Mouse (Mus musculus): Measurements from ENCODE around the gene Nectin2. TPM values are rescaled to one million over a fixed set of nuclear protein-coding genes. Genes with fewer than 3 reads are reported as not detected.

Gene Nectin2
- total and polyA plus RNA-seq, 3 experiments, result 76.9 to 138 (median 98.1) TPM

Other genes starting within 250 kb of the Nectin2 start
- gene Bloc1s3, start 242.1 kb downstream of the Nectin2 start, total RNA-seq (2021), result 10 to 100 TPM in 1 of 2 experiments, 1 to 10 TPM in 1; 9.8 to 13.2 TPM
- 31.9 and 37.2 TPM in 2 replicates for gene Bloc1s3, start 242.1 kb downstream of the Nectin2 start, polyA plus RNA-seq (2012; rRNA removed)
- 10 to 100 TPM; 70.2 to 81.4 TPM for gene Trappc6a, start 242.1 kb downstream of the Nectin2 start, total RNA-seq (2021)
- 253 and 254 TPM in 2 replicates for gene Trappc6a, start 242.1 kb downstream of the Nectin2 start, polyA plus RNA-seq (2012; rRNA removed)
- under 1 TPM in 1 of 2 experiments, not detected in 1; 0.14 TPM for gene Nkpd1, start 232.6 kb downstream of the Nectin2 start, total RNA-seq (2021)
- gene Nkpd1, start 232.6 kb downstream of the Nectin2 start, polyA plus RNA-seq (2012; rRNA removed), result 0.38 and 0.64 TPM in 2 replicates
- 10 to 100 TPM; 68.3 to 70.8 TPM for gene Ppp1r37, start 187.4 kb downstream of the Nectin2 start, total RNA-seq (2021)
- gene Ppp1r37, start 187.4 kb downstream of the Nectin2 start, polyA plus RNA-seq (2012; rRNA removed), result 159 and 163 TPM in 2 replicates
- gene Zfp296, start 173.2 kb downstream of the Nectin2 start, total RNA-seq (2021), result under 1 TPM; 0.69 to 0.98 TPM
- 3.1 and 3.4 TPM in 2 replicates for gene Zfp296, start 173.2 kb downstream of the Nectin2 start, polyA plus RNA-seq (2012; rRNA removed)
- 10 to 100 TPM; 83.8 to 84.2 TPM for gene Gemin7, start 172.9 kb downstream of the Nectin2 start, total RNA-seq (2021)
- 177 and 183 TPM in 2 replicates for gene Gemin7, start 172.9 kb downstream of the Nectin2 start, polyA plus RNA-seq (2012; rRNA removed)
- gene Clasrp, start 146.0 kb downstream of the Nectin2 start, total RNA-seq (2021), result 10 to 100 TPM; 34.4 to 37.3 TPM
- 280 and 380 TPM in 2 replicates for gene Clasrp, start 146.0 kb downstream of the Nectin2 start, polyA plus RNA-seq (2012; rRNA removed)
- gene Relb, start 121.0 kb downstream of the Nectin2 start, total RNA-seq (2021), result 10 to 100 TPM; 26.5 to 33.9 TPM
- 79.2 and 85.8 TPM in 2 replicates for gene Relb, start 121.0 kb downstream of the Nectin2 start, polyA plus RNA-seq (2012; rRNA removed)
- 100 to 1,000 TPM; 151 to 152 TPM for gene Clptm1, start 85.5 kb downstream of the Nectin2 start, total RNA-seq (2021)
- 157 and 178 TPM in 2 replicates for gene Clptm1, start 85.5 kb downstream of the Nectin2 start, polyA plus RNA-seq (2012; rRNA removed)
- 1 to 10 TPM in 1 of 2 experiments, not detected in 1; 3.1 TPM for gene Apoc2, start 72.5 kb downstream of the Nectin2 start, total RNA-seq (2021)
- 0.28 TPM in 1 of 2 replicates, not detected in the other for gene Apoc2, start 72.5 kb downstream of the Nectin2 start, polyA plus RNA-seq (2012; rRNA removed)
- gene Gm44805, start 69.1 kb downstream of the Nectin2 start, total RNA-seq (2021), result 1 to 10 TPM; 1.5 to 1.9 TPM
- 2.3 and 4.1 TPM in 2 replicates for gene Gm44805, start 69.1 kb downstream of the Nectin2 start, polyA plus RNA-seq (2012; rRNA removed)
- gene Apoc4, start 69.0 kb downstream of the Nectin2 start, total RNA-seq (2021), result 100 to 1,000 TPM in 1 of 2 experiments, 10 to 100 TPM in 1; 40.7 to 204 TPM
- gene Apoc4, start 69.0 kb downstream of the Nectin2 start, polyA plus RNA-seq (2012; rRNA removed), result 95.0 and 181 TPM in 2 replicates
- gene Apoc1, start 57.8 kb downstream of the Nectin2 start, total RNA-seq (2021), result 1,000 to 10,000 TPM in 1 of 2 experiments, 100 to 1,000 TPM in 1; 204 to 1,066 TPM
- 76.5 and 212 TPM in 2 replicates for gene Apoc1, start 57.8 kb downstream of the Nectin2 start, polyA plus RNA-seq (2012; rRNA removed)
- gene Apoe, start 51.3 kb downstream of the Nectin2 start, total RNA-seq (2021), result 1,000 to 10,000 TPM; 1,105 to 1,118 TPM
- 1,670 and 1,938 TPM in 2 replicates for gene Apoe, start 51.3 kb downstream of the Nectin2 start, polyA plus RNA-seq (2012; rRNA removed)
- 100 to 1,000 TPM; 115 to 143 TPM for gene Tomm40, start 35.0 kb downstream of the Nectin2 start, total RNA-seq (2021)
- 164 and 165 TPM in 2 replicates for gene Tomm40, start 35.0 kb downstream of the Nectin2 start, polyA plus RNA-seq (2012; rRNA removed)
- 10 to 100 TPM; 35.9 to 61.1 TPM for gene Bcam, start 20.5 kb upstream of the Nectin2 start, total RNA-seq (2021)
- 103 and 108 TPM in 2 replicates for gene Bcam, start 20.5 kb upstream of the Nectin2 start, polyA plus RNA-seq (2012; rRNA removed)
- gene Cblc, start 46.3 kb upstream of the Nectin2 start, total RNA-seq (2021), result not detected
- gene Cblc, start 46.3 kb upstream of the Nectin2 start, polyA plus RNA-seq (2012; rRNA removed), result 0.60 TPM in 1 of 2 replicates, not detected in the other
- gene Bcl3, start 72.3 kb upstream of the Nectin2 start, total RNA-seq (2021), result 10 to 100 TPM; 26.7 to 34.1 TPM
- gene Bcl3, start 72.3 kb upstream of the Nectin2 start, polyA plus RNA-seq (2012; rRNA removed), result 155 and 161 TPM in 2 replicates
- under 1 TPM in 1 of 2 experiments, not detected in 1; 0.86 TPM for gene Gm19345, start 101.5 kb upstream of the Nectin2 start, total RNA-seq (2021)
- 0.71 and 1.3 TPM in 2 replicates for gene Gm19345, start 101.5 kb upstream of the Nectin2 start, polyA plus RNA-seq (2012; rRNA removed)
- not detected for gene Ceacam16, start 110.8 kb upstream of the Nectin2 start, total RNA-seq (2021)
- 0.52 and 0.55 TPM in 2 replicates for gene Ceacam16, start 110.8 kb upstream of the Nectin2 start, polyA plus RNA-seq (2012; rRNA removed)
- not detected for gene Ceacam19, start 137.5 kb upstream of the Nectin2 start, total RNA-seq (2021)
- not detected in 2 replicates for gene Ceacam19, start 137.5 kb upstream of the Nectin2 start, polyA plus RNA-seq (2012; rRNA removed)
- gene Pvr, start 170.7 kb upstream of the Nectin2 start, total RNA-seq (2021), result 10 to 100 TPM; 20.3 to 36.5 TPM
- gene Pvr, start 170.7 kb upstream of the Nectin2 start, polyA plus RNA-seq (2012; rRNA removed), result 9.6 and 12.0 TPM in 2 replicates
- not detected for gene Igsf23, start 200.3 kb upstream of the Nectin2 start, total RNA-seq (2021)
- 0.12 TPM in 1 of 2 replicates, not detected in the other for gene Igsf23, start 200.3 kb upstream of the Nectin2 start, polyA plus RNA-seq (2012; rRNA removed)
- gene Ceacam20, start 214.9 kb upstream of the Nectin2 start, total RNA-seq (2021), result not detected
- gene Ceacam20, start 214.9 kb upstream of the Nectin2 start, polyA plus RNA-seq (2012; rRNA removed), result 0.03 TPM in 1 of 2 replicates, not detected in the other
- gene Nlrp9b, start 241.0 kb upstream of the Nectin2 start, total RNA-seq (2021), result not detected
- not detected in 2 replicates for gene Nlrp9b, start 241.0 kb upstream of the Nectin2 start, polyA plus RNA-seq (2012; rRNA removed)